Mouse (Mus musculus) liver, adult 2 months (tissue): ENCODE measurements around the gene Gm20388.

Experiments used
- CTCF ChIP-seq: fragments of 200-500 bp; IDR thresholded peaks from 2 replicates; pipeline ENCODE4 v1.5.1; 2011; ENCODE audit warnings: low read depth, low read length, control low read depth
- POLR2A ChIP-seq: fragments of 200-500 bp; IDR thresholded peaks from 2 replicates; pipeline ENCODE4 v1.6.1; 2011; ENCODE audit warnings: low read length, control low read depth; ENCODE audit not compliant: insufficient read depth; ENCODE audit errors: extremely low read depth

GRCm38 (mm10) chr8:121652774-121653323 is 1742.2 kb downstream of the Gm20388 start, which contains the start of gene Zcchc14:
- TF ChIP-seq POLR2A (peak; percentile 90), CTCF (no peak)
